Mouse (Mus musculus) CH12.LX (cell line): ENCODE data around the gene B4galt2.

Experiments
- HCFC1 ChIP-seq: IDR thresholded peaks from 2 replicates; pipeline ENCODE4 v1.6.1; 2012; ENCODE audit warnings: low read depth, mild to moderate bottlenecking, inconsistent platforms, low read length, improper control_type of control experiment
- MAX ChIP-seq: IDR thresholded peaks from 2 replicates; pipeline ENCODE4 v1.6.1; 2011; ENCODE audit warnings: low read length, improper control_type of control experiment
- MEF2A ChIP-seq: IDR thresholded peaks from 2 replicates; pipeline ENCODE4 v1.6.1; 2014; ENCODE audit warnings: low read depth, mild to moderate bottlenecking, inconsistent platforms, low read length, improper control_type of control experiment, borderline replicate concordance
- POLR2A ChIP-seq: IDR thresholded peaks from 2 replicates; pipeline ENCODE4 v1.6.1; 2011; ENCODE audit warnings: low read depth, mild to moderate bottlenecking, improper control_type of control experiment, low read length
- POLR2AphosphoS2 ChIP-seq: IDR thresholded peaks from 2 replicates; pipeline ENCODE4 v1.6.1; 2011; ENCODE audit warnings: low read depth, low read length, improper control_type of control experiment
- USF1 ChIP-seq: IDR thresholded peaks from 2 replicates; pipeline ENCODE4 v1.6.1; 2014; ENCODE audit warnings: low read depth, mild to moderate bottlenecking, inconsistent platforms, low read length, improper control_type of control experiment
- ZC3H11A ChIP-seq: IDR thresholded peaks from 2 replicates; pipeline ENCODE4 v1.6.1; 2012; ENCODE audit warnings: low read depth, mild to moderate bottlenecking, inconsistent platforms, low read length, improper control_type of control experiment

DNA sequence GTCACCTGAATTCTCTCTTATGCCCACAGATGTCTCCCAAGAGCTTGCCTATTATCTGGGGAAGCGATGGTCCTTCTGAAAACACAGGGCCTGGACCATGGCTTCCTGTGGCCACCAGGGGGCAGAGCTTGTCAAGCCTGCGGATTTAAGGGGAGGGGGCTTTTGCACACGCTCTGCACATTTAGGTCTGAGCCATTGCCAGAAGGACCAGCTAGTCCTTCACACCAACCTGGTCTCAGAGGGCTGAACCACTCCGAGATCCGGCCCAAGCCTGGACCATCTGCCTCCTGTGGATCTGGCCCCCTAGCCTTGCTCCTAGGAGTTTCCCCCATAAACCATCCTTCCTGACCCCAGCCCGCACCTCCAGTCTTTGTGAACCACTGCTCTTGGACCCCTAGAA lies 44.9 kb upstream of the B4galt2 start:
- TF ChIP-seq POLR2A (no peak), POLR2AphosphoS2 (no peak), USF1 (no peak), MEF2A (no peak), MAX (no peak), HCFC1 (no peak), ZC3H11A (no peak)
